Mouse (Mus musculus) c-Kit-positive CD71-positive TER-119-positive erythroid progenitor cells, embryonic 14.5 days (primary cell): ENCODE data around the gene Pex16.
A peak's percentile ranks its signal among the peaks of the same experiment; 100 is the strongest.

Source experiments
- DNase-seq: peaks from one replicate; pipeline ENCODE4 v3.0.0-alpha.2; 2013; ENCODE audit warnings: low spot score

Gene Pex16

DNA sequence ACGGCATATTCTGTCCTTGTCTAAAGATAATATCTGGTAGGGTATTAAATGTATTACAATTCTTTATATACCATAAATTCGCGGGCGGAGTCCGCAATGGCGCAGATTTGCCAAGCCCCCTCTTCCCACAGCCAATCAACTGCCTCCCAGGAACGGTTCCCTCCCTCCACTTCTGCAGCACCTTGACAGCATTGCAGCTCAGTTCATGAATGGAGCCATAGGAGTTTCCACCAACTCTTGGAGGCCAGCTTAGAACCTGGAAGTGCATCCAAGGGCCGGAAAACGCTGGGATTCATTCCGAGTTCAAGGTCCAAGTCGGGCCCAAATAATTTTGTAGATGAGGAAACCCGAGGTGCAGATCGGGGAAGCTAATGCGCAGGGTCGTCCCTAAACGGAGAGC, at the start of gene Pex16, which contains the start of gene Large2:
Pex16 (plus strand) TSS at position 163 of the 400 bp plus-strand sequence.
Large2 (minus strand) TSS at position 356 of the 400 bp plus-strand sequence.
- DNase-seq: peak; percentile 53

DNA sequence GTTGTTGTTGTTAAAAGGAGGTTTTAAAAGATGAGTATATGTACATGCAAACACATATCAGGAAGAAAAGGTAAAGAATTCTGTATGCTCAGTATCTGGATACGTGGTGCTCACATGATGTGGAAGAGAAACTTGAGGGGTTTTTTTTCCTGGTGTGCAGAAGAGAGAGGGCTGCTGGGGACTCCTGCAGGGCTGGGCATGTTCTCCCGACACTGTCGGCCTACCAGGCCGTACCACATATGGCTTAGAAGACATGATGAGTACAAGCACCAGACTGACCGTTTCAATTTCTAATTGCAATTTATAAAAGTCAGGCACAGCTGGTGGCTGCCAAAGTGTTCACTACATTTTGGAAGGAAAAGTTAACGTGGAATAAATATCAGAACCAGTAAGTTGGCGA, 48.8 kb upstream of the Pex16 start:
- no peak for DNase-seq

DNA sequence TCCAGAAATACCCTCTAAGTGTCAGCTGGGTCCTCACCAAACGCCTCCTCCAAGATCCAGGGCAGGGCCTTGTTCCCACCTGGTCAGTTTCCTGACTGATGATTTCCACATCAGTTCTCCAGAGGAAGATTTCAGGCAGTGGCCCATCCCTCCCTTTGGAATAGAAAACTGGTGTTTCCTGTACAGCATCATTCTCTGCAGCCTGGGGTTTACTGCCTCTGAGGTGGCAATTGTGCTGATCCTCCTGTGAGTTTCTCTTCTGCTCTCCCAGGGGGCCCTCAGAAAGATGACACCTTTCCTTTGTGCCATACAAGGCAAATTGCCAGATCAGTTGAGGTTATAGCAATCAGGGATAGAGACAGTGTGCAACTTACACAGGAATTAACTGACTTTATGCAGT, 48.3 kb upstream of the Pex16 start:
- no peak for DNase-seq

DNA sequence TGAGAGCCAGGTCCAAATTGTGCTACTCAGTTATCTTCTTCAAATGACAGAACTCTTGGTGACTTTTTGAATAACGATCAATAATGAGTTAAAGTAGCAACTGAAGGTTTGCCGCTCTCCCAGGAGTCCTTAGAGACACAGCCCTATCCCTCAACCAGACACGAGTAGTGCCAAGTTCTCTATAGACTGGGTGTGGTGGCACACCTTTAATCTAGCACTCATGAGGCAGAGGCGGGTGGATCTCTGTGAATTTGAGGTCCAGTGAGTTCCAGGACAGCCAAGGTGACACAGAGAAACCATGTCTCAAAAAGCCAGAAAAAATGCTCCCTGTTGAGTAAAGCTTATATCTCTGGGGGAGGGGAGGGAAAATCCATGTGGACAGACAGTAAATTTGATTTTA, 46.9 kb upstream of the Pex16 start:
- no peak for DNase-seq

DNA sequence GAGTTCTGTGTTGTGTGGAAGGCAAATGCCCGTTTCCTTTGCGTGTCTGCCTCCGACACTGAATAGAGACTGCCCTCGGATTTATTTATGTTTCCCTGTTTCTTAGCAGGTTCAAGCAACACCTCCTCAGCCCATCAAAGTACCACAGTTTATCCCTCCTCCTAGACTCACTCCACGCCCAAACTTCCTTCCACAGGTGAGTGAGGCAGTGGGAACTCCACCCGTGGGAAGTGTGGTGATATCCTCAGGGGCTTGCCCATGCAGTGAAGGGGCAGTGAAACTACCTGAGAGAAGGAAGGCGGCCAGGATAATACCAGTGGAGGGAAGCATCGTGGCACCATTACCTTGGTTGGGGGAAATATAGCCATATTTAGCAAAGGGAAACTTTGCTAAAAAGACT, 46.3 kb upstream of the Pex16 start:
- DNase-seq: no peak

DNA sequence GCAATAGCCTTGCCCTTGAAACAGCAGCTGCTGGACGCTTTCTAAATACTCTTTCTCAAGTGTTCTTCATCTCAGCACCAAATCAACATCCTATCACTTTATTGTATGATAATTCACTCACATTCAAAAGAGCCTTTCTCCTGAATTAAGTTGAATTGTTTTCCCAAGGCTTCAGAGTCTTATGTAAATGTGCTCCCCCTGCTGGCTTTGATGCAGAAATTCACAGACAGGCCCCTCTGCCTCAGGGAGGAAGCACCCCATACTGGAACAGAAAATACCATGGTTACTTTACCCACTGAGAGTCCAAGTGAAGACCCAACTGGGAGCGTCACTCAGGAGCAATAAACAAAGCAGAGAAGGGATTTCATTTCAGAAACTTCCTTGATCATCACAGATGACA, 43.6 kb upstream of the Pex16 start:
- DNase-seq: peak; percentile 15

DNA sequence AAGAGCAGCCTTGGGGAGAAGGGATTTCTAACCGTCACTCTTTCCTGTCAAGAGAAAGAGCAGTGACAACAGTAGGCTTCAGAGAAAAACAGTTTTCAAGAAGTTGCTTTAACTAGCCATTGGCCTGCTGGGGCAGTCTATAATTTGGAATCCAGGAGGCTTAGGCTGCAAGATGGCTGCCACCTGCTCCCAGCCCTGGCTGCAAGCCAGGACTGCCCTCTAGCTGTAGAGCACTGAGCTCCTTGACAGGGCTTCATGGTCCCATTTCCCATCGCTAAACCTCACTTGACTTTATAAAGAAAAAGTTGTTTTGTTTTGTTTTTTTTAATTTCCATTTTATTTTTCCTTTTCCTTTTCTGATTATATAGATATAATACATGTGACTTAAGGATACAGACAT, 43.1 kb upstream of the Pex16 start:
- no peak for DNase-seq

DNA sequence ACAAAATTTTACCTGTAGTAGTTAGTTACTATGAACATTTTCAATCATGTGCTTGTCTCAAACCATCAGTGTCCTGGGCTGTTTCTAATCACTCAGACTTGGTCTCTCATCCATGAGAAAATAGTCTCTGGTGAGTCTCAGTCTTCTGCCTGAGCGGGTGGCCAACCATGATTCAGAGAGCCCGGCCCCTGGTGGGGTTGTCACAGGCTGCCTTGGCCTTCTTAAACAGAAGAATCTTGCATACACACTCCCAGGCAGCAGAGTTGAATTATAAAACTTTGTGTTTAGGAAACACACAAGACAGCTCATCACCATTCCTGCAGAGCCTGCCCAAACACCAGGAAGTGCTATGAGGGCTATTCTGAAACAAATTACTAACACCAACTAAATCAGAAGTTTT, 42.6 kb upstream of the Pex16 start:
- DNase-seq: no peak

DNA sequence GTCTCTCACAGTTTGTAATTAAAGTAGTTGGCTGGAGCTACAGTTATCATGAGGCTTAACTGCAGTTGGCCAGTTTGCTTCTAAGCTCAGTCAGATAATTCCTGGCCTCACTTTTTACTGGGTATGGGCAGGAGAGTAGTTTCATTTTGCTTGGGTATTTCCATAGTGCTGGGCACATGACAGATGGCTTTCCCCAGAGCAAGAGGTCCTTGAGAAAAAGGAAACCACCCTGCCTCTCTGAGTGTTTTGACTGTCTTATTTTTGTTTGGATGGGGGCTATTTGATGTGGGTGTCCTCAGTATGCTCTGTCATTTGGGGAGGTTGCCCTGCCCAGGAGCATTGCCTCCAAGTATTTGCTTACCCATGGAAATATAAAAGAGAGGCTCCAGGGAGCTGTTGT, 32.1 kb upstream of the Pex16 start:
- DNase-seq: no peak

DNA sequence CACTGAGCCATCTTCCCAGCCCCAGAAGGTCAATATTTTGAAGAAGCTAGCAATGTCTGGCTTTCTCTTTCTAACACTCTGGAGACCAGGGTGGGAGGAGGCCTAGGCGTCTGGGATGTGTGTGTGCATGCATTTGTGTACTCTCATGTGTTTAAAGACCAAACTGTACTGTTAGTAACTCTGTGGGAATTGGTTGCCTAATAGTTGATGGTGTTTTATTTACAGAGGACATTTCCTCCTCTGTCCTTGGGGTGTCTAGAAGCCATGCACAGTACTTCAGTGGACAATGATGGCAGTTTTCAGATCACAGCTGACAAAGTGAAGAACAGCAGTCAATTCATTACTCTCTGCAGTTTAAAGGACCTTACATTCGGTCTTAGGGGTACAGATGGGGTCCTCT, 27.3 kb upstream of the Pex16 start:
- DNase-seq: no peak

DNA sequence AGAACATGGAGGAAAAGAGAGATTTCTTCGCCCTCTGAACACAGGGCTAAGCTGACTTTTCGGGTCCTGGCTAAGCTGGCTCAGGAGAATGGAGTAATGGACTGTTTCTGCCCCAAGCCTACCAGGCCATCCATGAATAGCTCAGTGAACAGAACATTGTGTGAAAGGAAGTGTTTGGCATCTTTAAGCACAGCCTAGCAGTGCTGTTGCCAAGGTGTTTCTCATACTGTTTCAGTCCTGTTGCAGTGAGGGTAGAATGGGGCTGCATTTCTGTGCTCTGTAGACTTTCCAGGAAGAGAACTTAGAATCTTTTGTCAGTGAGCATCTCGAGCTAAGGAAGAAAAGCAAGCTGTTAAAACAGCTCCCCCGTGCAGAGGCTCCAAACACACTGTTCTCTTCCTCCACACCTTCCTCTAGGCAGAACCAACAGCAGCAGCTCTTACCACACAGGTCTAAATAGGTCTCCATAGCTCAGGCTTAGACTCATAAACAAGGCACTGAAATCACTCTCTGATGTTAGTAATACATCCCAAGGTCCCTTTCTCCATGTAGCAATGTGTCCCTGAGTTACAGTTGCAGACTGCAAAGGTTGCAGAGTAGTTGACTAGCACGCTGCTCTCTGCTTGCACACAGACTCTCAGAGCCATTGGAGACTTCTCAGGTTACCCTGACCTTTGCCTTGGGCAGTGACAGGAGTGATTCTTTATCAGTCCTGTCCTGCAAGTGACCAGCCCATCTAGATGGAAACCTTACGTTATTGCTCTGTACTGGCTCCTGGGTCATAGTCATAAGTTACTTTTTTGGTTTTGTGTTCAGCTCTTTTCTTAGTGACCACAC, 24.7 kb upstream of the Pex16 start:
- DNase-seq: no peak

DNA sequence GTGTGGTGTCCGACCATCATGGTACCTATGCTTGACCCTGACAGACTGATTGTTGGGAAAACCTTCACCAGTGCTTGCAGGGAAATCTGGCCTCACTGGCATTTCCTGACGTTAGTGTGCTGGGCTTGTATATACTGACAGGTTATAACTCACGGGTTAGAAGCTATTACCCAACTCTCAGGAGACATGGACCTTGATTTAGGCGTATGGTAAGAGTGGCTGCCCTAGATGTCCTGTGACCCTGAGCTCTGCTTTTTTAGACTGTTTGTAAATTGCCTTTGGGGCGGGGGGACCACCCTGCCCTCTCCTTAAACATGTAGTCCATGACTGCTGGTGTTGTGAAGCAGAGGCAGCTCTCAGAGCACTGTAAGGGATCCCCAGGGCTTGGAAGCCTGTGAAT, 23.8 kb upstream of the Pex16 start:
- DNase-seq: no peak

DNA sequence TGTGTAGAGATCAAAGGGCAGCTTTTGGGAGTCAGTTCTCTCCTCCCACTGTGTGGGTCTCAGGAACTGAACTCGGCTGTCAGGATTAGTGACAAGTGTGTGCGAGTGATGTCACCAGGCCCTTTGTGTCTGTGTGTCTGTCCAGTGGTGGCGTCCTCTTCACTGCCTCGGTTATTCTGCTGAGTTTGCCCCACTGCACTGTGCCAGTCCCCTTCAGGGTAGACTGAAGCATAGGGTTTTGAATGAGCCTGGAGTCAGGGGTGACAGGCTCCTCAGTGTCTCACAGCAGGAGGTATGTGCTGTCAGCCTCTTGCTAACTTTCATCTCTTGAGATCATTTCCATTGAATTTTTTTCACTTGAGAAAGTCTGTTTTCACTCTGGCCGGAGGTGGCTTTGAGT, 21.1 kb upstream of the Pex16 start:
- DNase-seq: no peak

DNA sequence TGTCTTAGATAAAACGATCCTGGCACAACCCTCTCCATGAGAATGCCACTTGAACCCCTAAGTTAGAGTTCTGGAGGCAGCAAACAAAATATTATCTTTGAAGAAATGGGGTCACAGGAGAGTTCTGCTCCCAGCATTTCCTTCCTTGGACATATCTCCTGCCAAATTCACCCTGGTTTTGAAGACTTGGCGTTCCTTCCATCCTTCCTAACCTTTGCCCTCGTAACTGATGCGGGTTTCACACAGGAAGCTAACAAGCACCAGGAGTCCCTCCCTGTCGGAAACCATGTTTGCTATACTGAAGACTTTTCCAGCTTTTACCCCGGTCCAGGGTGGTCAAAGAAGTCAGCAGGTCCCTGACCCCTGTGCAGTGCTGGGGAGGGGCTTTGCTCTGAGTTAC, 20.3 kb upstream of the Pex16 start:
- no peak for DNase-seq

DNA sequence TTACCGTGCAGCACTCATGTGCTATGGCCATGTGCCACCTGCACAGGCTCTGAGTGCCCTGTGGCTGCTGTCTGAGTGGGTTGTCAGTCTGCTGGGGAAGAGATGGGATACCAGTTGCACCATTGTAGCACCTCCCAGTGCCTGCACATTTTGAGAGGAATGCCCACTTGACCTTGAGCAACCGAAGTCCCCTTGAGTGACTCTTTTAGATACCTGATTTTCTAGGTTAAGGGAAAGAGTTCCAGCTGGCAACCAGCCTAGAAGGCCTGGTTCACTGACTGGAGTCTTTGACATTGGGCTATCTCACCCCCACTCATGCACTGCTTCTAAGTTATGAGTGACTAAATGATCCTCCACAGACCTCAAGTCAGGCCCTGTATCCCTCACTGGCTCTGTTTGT, 15.2 kb upstream of the Pex16 start:
- no peak for DNase-seq

DNA sequence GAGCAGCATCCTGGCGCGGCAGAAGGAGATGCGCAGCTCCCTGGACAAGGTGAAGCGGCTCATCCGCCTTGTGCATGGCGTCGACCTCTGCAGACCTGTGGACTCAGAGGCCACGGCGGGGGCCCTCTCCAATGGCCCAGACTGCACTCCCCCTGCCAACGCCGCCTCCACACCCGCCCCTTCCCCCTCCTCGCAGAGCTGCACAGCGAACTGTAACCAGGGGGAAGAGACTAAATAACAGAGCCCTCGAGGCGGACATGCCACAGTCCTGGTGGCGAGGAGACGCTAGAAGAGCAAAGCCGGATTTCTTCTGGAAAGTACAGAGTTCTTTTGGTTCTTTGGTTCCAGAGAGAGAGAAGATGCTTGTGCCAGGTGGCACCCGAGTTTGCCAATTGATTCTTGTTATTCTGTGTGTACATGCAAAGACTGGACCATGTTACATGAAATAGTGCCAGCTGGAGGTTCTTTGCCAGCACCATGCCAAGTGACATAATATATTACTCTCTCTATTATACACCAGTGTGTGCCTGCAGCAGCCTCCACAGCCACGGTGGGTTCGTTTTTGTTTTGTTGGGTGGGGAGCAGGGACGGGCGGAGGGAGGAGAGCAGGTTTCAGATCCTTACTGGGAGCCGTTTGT, 14.2 kb upstream of the Pex16 start:
- no peak for DNase-seq

DNA sequence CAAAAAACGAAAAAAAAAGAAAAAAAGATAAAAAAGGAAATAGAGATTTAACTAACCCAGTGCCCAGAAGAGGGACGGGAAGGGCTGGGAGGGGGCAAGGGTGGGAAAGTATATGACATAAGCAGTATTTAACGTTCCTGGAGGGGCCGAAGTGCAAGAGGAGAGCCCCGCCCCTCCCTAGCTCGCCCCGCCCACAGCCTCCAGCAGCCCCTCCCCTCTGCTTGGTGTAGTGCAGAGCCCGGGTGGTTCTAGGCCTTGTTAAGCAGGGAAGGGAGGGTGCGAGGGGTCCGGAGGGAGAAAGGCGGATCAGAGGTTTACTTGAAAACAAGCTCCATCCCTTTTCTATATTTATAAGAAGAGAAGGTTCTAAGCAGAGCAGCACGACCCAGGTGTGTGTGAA, 13.6 kb upstream of the Pex16 start:
- no peak for DNase-seq

DNA sequence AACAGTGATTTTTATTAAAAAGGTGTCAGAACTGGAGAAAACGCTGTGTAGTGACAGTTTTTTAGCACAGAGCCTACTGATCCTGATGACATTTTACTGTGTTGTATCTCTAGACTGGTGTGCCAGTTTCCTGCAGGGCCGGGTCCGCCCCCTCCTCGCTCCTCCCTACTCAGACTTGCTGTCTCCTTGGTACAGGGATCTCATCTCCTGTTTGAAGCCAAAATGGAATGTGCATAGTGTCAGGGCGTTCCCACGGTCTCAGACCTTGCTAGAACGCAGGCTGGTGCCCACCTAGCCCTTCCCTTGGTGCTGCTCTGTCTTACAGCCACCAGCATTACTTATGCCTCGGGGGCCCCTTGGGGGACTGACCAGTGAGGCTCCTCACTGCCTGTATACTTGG, 12.7 kb upstream of the Pex16 start:
- no peak for DNase-seq

DNA sequence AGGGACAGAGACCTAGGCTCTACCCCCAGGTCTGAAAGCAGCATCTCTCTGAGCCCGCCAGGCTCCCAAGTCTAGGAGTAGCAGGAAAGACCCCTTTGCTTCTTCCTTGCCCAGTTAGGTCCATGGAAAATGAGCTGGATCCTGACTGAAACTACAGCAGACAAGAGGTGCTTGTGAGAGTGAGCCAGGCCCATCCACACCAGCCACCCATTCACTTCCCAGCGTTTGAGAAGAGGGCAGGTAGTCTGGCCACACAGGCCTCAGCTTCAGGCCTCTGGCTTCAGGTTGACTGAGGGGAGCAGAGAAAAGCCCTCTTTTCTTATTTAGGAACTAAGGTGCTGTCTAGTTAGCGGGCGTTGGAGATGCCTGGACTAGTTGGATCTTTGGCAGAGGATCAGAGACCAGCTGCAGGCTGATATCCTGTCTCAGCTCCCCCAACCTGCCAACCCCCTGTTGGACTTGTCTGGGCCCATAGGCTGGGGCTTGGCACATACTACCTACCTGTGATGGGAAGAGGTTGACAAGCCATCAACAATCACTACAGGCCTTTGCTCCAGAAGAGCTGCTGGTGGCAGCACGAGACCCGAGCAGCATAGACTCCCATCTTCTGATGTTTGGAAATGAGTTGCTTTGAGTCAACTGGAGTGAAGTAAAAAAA, 11.8 kb upstream of the Pex16 start:
- DNase-seq: no peak

DNA sequence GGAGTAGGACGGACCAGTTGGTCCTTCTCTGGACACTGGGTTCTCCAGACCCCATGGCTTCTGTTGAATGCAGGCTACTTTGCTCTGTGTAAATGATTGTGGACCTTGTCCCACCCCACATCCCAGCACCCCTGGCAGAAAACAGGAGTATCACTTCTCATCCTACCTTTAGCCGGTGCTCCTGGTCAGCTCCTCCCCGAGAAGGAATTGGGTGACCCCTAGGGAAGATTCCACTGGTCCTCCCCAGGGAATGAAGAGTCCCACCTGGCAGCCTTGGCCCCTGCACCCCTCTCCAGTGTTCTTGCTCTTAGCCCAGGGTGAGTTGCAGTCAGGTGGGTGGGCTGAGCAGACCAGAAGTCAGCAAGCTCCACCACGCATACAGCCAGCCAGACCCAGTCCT, 10.4 kb upstream of the Pex16 start:
- DNase-seq: no peak

DNA sequence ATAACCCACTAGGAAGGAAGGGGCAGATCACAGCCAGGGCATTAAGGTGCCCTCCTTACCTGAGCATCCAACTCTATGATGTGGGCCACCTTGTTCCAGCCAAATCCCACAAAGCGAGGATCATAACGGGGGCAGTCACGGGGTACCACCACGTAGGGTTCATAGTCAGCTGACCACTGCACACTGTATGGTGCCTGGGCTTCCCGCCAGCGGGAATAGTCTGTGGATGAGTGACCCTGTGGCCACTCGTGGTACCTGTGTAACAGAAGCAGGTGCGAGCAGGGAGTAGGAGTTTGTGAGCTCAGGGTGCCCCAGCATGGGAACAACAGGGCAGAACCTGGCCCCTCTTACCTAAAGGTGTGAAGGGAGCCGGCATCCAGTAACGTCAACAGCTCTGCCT, 8.9 kb upstream of the Pex16 start:
- no peak for DNase-seq

DNA sequence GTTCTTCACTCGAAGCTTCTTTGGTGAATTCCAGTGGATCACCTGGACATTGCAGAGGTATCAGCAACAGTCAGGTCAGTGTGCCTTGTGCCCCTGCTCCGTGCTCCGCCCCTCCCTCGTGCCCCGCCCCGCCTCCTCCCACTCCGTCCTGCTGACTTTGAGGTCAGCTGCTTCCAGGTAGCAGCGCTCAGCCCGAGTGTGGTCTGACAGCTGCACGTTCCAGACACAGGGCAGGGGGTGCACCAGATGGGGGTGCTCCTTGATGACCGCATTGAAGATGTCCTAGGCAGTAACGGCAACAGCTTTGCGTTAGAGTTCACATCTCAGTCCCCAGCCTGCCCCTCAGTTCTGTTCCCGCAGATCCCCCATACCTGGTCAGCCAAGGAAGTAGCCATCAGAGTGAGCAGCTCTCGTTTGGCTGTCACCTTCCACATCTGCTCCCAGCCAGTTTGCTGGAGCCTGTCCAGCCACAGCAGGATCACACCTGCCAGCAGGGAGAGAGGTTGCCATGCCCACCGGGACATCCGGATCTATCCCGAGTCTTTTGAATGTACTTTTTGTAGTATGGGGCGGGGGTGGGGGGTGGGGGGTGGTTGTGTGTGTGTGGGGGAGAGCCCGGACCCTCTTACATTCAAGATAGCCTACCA, 7.0 kb upstream of the Pex16 start:
- DNase-seq: no peak

DNA sequence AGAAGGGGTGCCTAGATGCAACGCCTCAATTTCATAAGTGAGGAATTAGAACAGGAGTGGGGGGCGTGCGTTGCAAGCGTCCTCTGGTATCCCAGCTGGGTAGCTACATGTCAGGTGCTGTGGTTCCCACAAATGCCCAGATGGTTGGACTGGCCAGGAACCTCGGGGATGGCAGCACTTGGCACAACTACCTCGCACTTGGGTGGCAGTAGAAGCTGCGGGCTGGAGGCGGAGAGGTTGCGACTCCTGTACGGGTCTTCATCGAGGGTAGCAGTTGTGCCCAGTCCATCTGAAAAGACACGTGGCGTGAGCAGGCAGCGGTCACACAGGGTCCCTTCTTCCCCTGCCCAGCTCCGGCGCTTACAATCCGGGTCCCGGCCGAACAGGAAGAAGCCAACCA, 4.1 kb upstream of the Pex16 start:
- DNase-seq: no peak
